Mouse (Mus musculus) heart, embryonic 14.5 days (tissue): ENCODE measurements at regions not wholly inside any gene's neighbourhood (a gene's known extent, or its start where the extent isn't known, plus 50 kb on each side); places are given as distances from the start of the nearest gene placed in this dataset.

Source experiments
- ATAC-seq: fragments of 200-750 bp; cut with Nextera tagmentation; 2 replicates; pipeline ENCODE4 v1.8.0; 2017; ENCODE audit warnings: low read depth, moderate TSS enrichment; ENCODE audit not compliant: insufficient number of reproducible peaks, insufficient read depth, low FRiP score
- H3K27ac ChIP-seq, 2 experiments: fragments of 200-500 bp in 1 of 2; fragments of 300-500 bp in 1 of 2; sonication (generic) in 1 of 2; replicated peaks in 1 of 2; 2 replicates each; pipeline ENCODE4 v1.5.1; 2012 to 2014; ENCODE audit warnings: low read depth in 2 of 2, low read length in 2 of 2, control low read depth in 1 of 2, mild to moderate bottlenecking in 1 of 2, mixed read lengths in 1 of 2; ENCODE audit not compliant: control insufficient read depth in 1 of 2, insufficient read depth in 1 of 2
- H3K27me3 ChIP-seq: fragments of 300-500 bp; sonication (generic); 2 replicates; pipeline ENCODE4 v1.6.1; 2014; ENCODE audit warnings: mild to moderate bottlenecking, low read length, control low read depth; ENCODE audit not compliant: control insufficient read depth, insufficient read depth
- H3K36me3 ChIP-seq: fragments of 300-500 bp; sonication (generic); 2 replicates; pipeline ENCODE4 v1.6.1; 2014; ENCODE audit warnings: mild to moderate bottlenecking, control low read depth, low read length, mixed read lengths; ENCODE audit not compliant: control insufficient read depth, insufficient read depth
- H3K4me1 ChIP-seq, 2 experiments: fragments of 200-500 bp in 1 of 2; fragments of 300-500 bp in 1 of 2; sonication (generic) in 1 of 2; 2 replicates each; pipeline ENCODE4 v1.6.1; 2012 to 2014; ENCODE audit warnings: low read length in 2 of 2, control low read depth in 1 of 2, mixed read lengths in 1 of 2; ENCODE audit not compliant: control insufficient read depth in 2 of 2, insufficient read depth in 2 of 2
- H3K4me2 ChIP-seq: fragments of 300-500 bp; sonication (generic); 2 replicates; pipeline ENCODE4 v1.6.1; 2014; ENCODE audit warnings: mild to moderate bottlenecking, low read length
- H3K4me3 ChIP-seq, 2 experiments: fragments of 200-500 bp in 1 of 2; fragments of 300-500 bp in 1 of 2; sonication (generic) in 1 of 2; 2 replicates each; pipeline ENCODE4 v1.5.1; 2012 to 2014; ENCODE audit warnings: low read length in 2 of 2, mild to moderate bottlenecking in 2 of 2, control low read depth in 1 of 2, low read depth in 1 of 2, moderate library complexity in 1 of 2; ENCODE audit not compliant: control insufficient read depth in 1 of 2, insufficient read depth in 1 of 2
- H3K9ac ChIP-seq: fragments of 300-500 bp; sonication (generic); 2 replicates; pipeline ENCODE4 v1.6.1; 2014; ENCODE audit warnings: mild to moderate bottlenecking, low read length
- H3K9me3 ChIP-seq: fragments of 300-500 bp; sonication (generic); 2 replicates; pipeline ENCODE4 v1.6.1; 2016; ENCODE audit warnings: low read length, control low read depth; ENCODE audit not compliant: control insufficient read depth
- WGBS: fragments of 180-500 bp; shearing (Covaris S2); extraction: QIAGEN DNeasy Blood & Tissue Kit; methylation state at CpG from one replicate; pipeline ENCODE4 v1.1.7; 2014; 5-methylcytosine and 5-hydroxymethylcytosine counted together

- no peaks in the 10 kb centered on the region for H3K36me3 ChIP-seq
- H3K9ac ChIP-seq: no peak overlapping the region
- H3K9me3 ChIP-seq: no peaks in the 10 kb centered on the region
- H3K27me3 ChIP-seq: no peaks in the 10 kb centered on the region
- no peaks in the 10 kb centered on the region for H3K4me1 ChIP-seq
- ATAC-seq: no peak
- no peak overlapping the region for H3K4me3 ChIP-seq
- no peak overlapping the region for H3K4me2 ChIP-seq
- WGBS: 77% methylated on average over 6 of the region's 6 CpGs
- no peak overlapping the region for H3K27ac ChIP-seq
Measured at GRCm38 (mm10) chr14:102092557-102092956, 362.8 kb downstream of the Lmo7 start.

DNA sequence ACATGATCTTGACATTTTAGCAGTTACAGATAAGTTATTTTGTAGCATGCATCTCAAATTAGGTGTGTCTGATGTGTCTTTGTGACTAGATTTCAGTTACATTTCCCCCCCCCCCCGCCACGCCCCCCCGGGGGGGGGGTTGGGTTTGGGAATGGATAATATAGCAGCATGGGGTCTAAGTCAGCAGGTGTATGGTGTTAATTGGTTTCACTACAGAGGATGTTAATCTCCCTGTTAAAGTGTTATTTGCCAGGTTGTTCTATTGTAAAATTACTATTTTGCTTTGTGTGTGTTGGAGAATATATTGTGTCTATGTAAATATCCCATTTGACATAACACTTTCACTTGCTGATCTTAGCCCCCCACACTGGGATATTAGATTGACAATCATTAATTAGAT lies 319.2 kb downstream of the Lmo7 start:
- no peak overlapping the region for H3K9ac ChIP-seq
- no peak overlapping the region for H3K4me3 ChIP-seq
- 13% methylated on average over 3 of the region's 3 CpGs for WGBS
- H3K9me3 ChIP-seq: no peaks in the 10 kb centered on the region
- H3K27me3 ChIP-seq: no peaks in the 10 kb centered on the region
- H3K4me2 ChIP-seq: no peak overlapping the region
- no peak for ATAC-seq
- no peaks in the 10 kb centered on the region for H3K4me1 ChIP-seq
- H3K36me3 ChIP-seq: no peaks in the 10 kb centered on the region
- no peak overlapping the region for H3K27ac ChIP-seq

DNA sequence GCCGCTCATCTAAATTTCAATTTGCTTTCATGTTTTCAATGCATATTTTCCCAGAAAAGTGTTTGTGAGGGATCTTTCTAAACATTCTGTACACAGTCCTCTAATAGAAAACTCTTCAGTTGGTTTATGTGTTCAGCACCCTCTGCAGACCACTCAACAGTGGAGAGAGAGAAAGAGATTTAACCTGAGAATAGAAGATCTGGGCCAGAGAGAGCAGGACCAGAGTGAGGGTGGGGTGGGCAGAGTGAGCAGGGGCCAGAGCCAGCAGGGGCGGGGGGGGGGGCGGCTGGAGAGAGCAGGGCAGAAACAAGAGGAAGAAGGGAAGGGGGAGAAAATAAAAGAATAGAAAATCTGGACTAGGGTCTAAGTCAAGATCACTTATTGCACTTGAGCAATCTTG lies 318.7 kb downstream of the Lmo7 start:
- WGBS: 67% methylated on average over 2 of the region's 3 CpGs
- no peaks in the 10 kb centered on the region for H3K36me3 ChIP-seq

GRCm38 (mm10) chr14:102038145-102038544 lies 308.4 kb downstream of the Lmo7 start:
- 82% methylated on average over 2 of the region's 2 CpGs for WGBS
- H3K36me3 ChIP-seq: no peaks in the 10 kb centered on the region
- no peak overlapping the region for H3K4me2 ChIP-seq
- no peak overlapping the region for H3K9ac ChIP-seq
- ATAC-seq: no peak
- no peaks in the 10 kb centered on the region for H3K9me3 ChIP-seq
- H3K4me1 ChIP-seq: no peaks in the 10 kb centered on the region
- no peaks in the 10 kb centered on the region for H3K27me3 ChIP-seq
- H3K4me3 ChIP-seq: no peak overlapping the region
- no peak overlapping the region for H3K27ac ChIP-seq

More for the DNA sequence above, 318.7 kb downstream of the Lmo7 start:
- no peak for ATAC-seq
- no peak overlapping the region for H3K9ac ChIP-seq
- H3K27me3 ChIP-seq: no peaks in the 10 kb centered on the region
- no peaks in the 10 kb centered on the region for H3K9me3 ChIP-seq
- no peak overlapping the region for H3K27ac ChIP-seq
- no peaks in the 10 kb centered on the region for H3K4me1 ChIP-seq
- no peak overlapping the region for H3K4me2 ChIP-seq
- H3K4me3 ChIP-seq: no peak overlapping the region

GRCm38 (mm10) chr14:102037487-102037886 lies 307.7 kb downstream of the Lmo7 start:
- no peak overlapping the region for H3K4me2 ChIP-seq
- H3K4me3 ChIP-seq: no peak overlapping the region
- no peaks in the 10 kb centered on the region for H3K36me3 ChIP-seq
- H3K9me3 ChIP-seq: no peaks in the 10 kb centered on the region
- H3K4me1 ChIP-seq: no peaks in the 10 kb centered on the region
- no peak overlapping the region for H3K9ac ChIP-seq
- H3K27ac ChIP-seq: no peak overlapping the region
- no peak for ATAC-seq
- 82% methylated on average over 5 of the region's 5 CpGs for WGBS
- H3K27me3 ChIP-seq: no peaks in the 10 kb centered on the region

DNA sequence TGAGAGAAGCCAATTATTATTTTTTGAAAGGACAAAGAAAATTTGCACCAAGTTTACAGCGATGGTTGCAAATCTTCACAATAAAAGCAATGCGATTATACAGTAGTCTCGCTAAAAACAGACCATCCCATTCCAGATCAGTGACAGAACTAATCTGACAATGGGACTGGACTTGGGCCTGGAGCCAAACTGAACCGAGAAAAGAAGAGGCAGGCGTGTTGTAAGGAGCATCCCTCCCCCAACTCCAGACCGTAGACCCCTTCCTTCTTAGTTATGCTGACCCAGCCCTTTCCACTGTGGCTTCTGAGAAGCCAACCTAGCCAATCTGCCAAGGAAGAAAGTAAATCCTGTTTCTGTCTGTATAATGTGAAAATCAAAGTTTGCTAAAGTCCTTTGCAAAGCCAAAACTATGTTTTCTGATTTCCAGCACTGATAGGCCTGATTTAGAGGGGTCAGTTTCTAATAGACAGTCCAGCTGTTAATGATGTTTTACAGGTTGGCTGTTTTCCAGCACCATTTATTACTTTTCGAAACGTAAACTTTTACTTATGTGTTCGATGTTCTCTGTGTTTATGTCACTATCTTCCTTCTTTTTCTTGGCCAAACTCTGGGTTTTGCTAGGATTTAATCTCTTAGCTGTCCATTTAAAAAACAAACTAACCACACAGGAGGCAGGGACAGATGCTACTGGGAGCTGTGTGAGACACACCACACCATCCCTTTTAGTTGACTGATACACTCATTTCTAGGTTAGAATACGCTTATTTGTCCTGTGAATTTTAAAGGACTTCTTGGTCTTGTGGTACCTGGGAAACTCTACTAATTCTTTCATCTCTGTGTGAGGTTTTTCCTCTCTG lies 301.5 kb downstream of the Lmo7 start:
- no peaks in the 10 kb centered on the region for H3K9me3 ChIP-seq
- H3K4me3 ChIP-seq: no peak overlapping the region
- no peaks in the 10 kb centered on the region for H3K4me1 ChIP-seq
- H3K4me2 ChIP-seq: no peak overlapping the region
- no peak overlapping the region for H3K9ac ChIP-seq
- no peak for ATAC-seq
- no peak overlapping the region for H3K27ac ChIP-seq
- WGBS: 67% methylated on average over 10 of the region's 10 CpGs
- H3K36me3 ChIP-seq: no peaks in the 10 kb centered on the region
- H3K27me3 ChIP-seq: no peaks in the 10 kb centered on the region

- ATAC-seq: no peak
- H3K27me3 ChIP-seq: no peaks in the 10 kb centered on the region
- no peak overlapping the region for H3K9ac ChIP-seq
- H3K4me1 ChIP-seq: no peaks in the 10 kb centered on the region
- no peaks in the 10 kb centered on the region for H3K36me3 ChIP-seq
- no peaks in the 10 kb centered on the region for H3K9me3 ChIP-seq
- no peak overlapping the region for H3K4me2 ChIP-seq
- 71% methylated on average over 3 of the region's 3 CpGs for WGBS
- no peak overlapping the region for H3K27ac ChIP-seq
- H3K4me3 ChIP-seq: no peak overlapping the region
Measured at GRCm38 (mm10) chr14:102024646-102025045, 294.9 kb downstream of the Lmo7 start.

DNA sequence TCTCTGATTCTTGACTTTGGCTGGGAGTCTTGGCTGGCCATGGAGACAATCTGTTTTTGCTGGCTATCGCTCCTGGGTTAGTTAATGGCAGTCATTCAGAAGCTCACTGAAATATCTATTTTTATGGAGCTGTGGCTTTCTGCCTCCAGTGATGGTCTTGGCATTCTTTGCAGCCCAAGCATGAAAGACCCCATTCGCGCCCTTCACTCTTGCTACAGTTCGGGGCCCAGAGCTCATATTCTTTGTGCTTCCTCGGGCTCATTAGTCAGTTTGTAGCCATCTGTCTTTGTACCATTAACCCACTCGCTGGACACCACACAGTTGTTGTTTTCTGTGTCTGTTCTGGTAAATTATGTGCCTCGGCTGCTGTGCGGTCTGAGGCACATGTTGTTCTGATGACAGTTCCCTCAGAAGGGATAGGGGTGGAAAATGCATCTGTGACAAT lies 290.4 kb downstream of the Lmo7 start:
- H3K27me3 ChIP-seq: no peaks in the 10 kb centered on the region
- H3K27ac ChIP-seq: no peak overlapping the region
- 79% methylated on average over 8 of the region's 8 CpGs for WGBS
- H3K9me3 ChIP-seq: no peaks in the 10 kb centered on the region
- no peaks in the 10 kb centered on the region for H3K36me3 ChIP-seq
- H3K4me3 ChIP-seq: no peak overlapping the region
- no peaks in the 10 kb centered on the region for H3K4me1 ChIP-seq
- no peak overlapping the region for H3K4me2 ChIP-seq
- ATAC-seq: no peak
- H3K9ac ChIP-seq: no peak overlapping the region
